Mouse (Mus musculus) spleen, adult 2 months (tissue): ENCODE results near the gene Gm27021.

Experiments used
- CTCF ChIP-seq: fragments of 200-500 bp; IDR thresholded peaks from 2 replicates; pipeline ENCODE4 v1.5.1; 2011; ENCODE audit warnings: mild to moderate bottlenecking, inconsistent platforms; ENCODE audit not compliant: insufficient read depth, insufficient read length, insufficient replicate concordance; ENCODE audit errors: extremely low read depth
- POLR2A ChIP-seq: fragments of 200-500 bp; IDR thresholded peaks from 2 replicates; pipeline ENCODE4 v1.6.1; 2011; ENCODE audit warnings: low read depth, low read length, inconsistent platforms

GRCm38 (mm10) chr8:120684082-120684481, 16.2 kb upstream of the Gm27021 start:
- TF ChIP-seq CTCF (no peak), POLR2A (no peak)
